8 mouse cellular contexts compared by ENCODE assay signal in the genomic region with DNA sequence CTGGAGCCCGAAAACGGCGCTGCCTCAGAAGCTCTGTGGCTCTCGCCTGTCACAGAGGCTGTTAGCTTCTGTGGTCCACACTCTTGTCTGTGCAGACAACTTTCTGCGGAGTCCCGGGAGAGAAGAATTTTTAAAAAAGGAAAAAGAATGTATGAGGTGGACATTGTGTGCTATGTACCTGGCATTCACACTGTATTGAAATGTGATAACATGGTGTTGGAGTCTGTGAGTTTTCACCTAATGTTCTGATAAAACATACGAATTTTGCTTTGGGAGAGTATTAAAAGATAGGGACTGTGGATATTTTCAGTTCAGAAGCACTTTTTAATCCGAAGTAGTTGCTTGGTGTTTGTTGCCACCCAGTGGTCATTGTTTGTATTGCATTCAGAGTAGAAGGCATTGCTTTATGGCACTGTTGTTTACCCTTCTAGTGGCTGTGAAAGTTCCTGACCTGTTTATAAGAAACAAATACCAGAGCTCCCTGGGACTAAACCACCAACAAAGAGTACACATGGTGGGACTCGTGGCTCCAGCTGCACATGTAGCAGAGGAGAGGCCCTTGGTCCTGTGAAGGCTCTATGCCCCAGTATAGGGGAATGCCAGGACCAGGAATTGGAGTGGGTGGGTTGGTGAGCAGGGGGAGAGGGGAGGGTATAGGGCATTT. TPM values are rescaled to one million over a fixed set of nuclear protein-coding genes. Genes with fewer than 3 reads are reported as not detected.
A peak's percentile ranks its signal among the peaks of the same experiment; 100 is the strongest.
DNase-seq lines count a peak whose midpoint lies in the region; ATAC-seq and TF ChIP-seq lines count a peak whose summit lies in the region.

No protein-coding gene starts in this region.

- no peak overlapping the region for H3K27ac ChIP-seq in heart, adult 2 months
- no peak overlapping the region for H3K27ac ChIP-seq in heart, embryonic 12.5 days (ENCODE audit: poor library complexity, severe bottlenecking)
- no peak overlapping the region for H3K27ac ChIP-seq in embryonic facial prominence, embryonic 10.5 days (replicated peaks)
- H3K27ac ChIP-seq in hindbrain, embryonic 14.5 days = no peak overlapping the region
- no peak overlapping the region for H3K27ac ChIP-seq in midbrain, embryonic 11.5 days (ENCODE audit: low read depth, low read length)

- TF ChIP-seq CTCF in heart, adult 2 months (IDR thresholded peaks at IDR 0.05) = peak; percentile 93

- no peak for TF ChIP-seq EP300 in heart, adult 2 months (IDR thresholded peaks at IDR 0.05; ENCODE audit: insufficient read depth, low read depth, low read length)

- no peak overlapping the region for H3K4me3 ChIP-seq in heart, adult 2 months
- H3K4me3 ChIP-seq in heart, embryonic 12.5 days = no peak overlapping the region
- no peak overlapping the region for H3K4me3 ChIP-seq in embryonic facial prominence, embryonic 10.5 days
- no peak overlapping the region for H3K4me3 ChIP-seq in hindbrain, embryonic 14.5 days (replicated peaks; ENCODE audit: low read length)
- no peak overlapping the region for H3K4me3 ChIP-seq in midbrain, embryonic 11.5 days (ENCODE audit: low read depth, low read length)

- no peaks in the 10 kb centered on the region for H3K36me3 ChIP-seq in heart, adult 2 months (ENCODE audit: control insufficient read depth, insufficient read depth, low read length)
- H3K36me3 ChIP-seq in heart, embryonic 12.5 days = no peaks in the 10 kb centered on the region
- H3K36me3 ChIP-seq in embryonic facial prominence, embryonic 10.5 days (replicated peaks) = no peaks in the 10 kb centered on the region
- H3K36me3 ChIP-seq in hindbrain, embryonic 14.5 days (replicated peaks; ENCODE audit: control insufficient read depth, insufficient read depth) = no peaks in the 10 kb centered on the region
- H3K36me3 ChIP-seq in midbrain, embryonic 11.5 days (ENCODE audit: control insufficient read depth, insufficient read depth, low read length) = no peaks in the 10 kb centered on the region

- H3K27me3 ChIP-seq in heart, adult 2 months (ENCODE audit: control insufficient read depth, insufficient read depth, low read length) = no peaks in the 10 kb centered on the region
- H3K27me3 ChIP-seq in heart, embryonic 12.5 days (replicated peaks) = no peaks in the 10 kb centered on the region
- no peaks in the 10 kb centered on the region for H3K27me3 ChIP-seq in embryonic facial prominence, embryonic 10.5 days (replicated peaks; ENCODE audit: low read depth, poor library complexity, severe bottlenecking)
- no peaks in the 10 kb centered on the region for H3K27me3 ChIP-seq in hindbrain, embryonic 14.5 days (ENCODE audit: control insufficient read depth, insufficient read depth, low read length)
- H3K27me3 ChIP-seq in midbrain, embryonic 11.5 days (ENCODE audit: control insufficient read depth, insufficient read depth, low read length) = no peaks in the 10 kb centered on the region

- no peak overlapping the region for H3K4me2 ChIP-seq in heart, embryonic 12.5 days
- H3K4me2 ChIP-seq in hindbrain, embryonic 14.5 days (replicated peaks) = no peak overlapping the region
- no peak overlapping the region for H3K4me2 ChIP-seq in midbrain, embryonic 11.5 days

- no peak for ATAC-seq in heart, embryonic 12.5 days (ENCODE audit: insufficient number of reproducible peaks, low FRiP score)
- ATAC-seq in hindbrain, embryonic 14.5 days (ENCODE audit: low FRiP score) = peak; percentile 51; the same call in 1 of the 2 replicates
- peak; percentile 64 for ATAC-seq in midbrain, embryonic 11.5 days (ENCODE audit: low FRiP score)

- WGBS in heart, adult 2 months = 56% methylated on average over 9 of the region's 9 CpGs
- WGBS in heart, embryonic 12.5 days = 57% methylated on average over 9 of the region's 9 CpGs
- WGBS in embryonic facial prominence, embryonic 10.5 days = 63% methylated on average over 9 of the region's 9 CpGs
- 61% methylated on average over 9 of the region's 9 CpGs for WGBS in hindbrain, embryonic 14.5 days
- WGBS in midbrain, embryonic 11.5 days = 65% methylated on average over 9 of the region's 9 CpGs

- H3K4me1 ChIP-seq in heart, adult 2 months (ENCODE audit: control insufficient read depth, insufficient read depth, low read length) = no peaks in the 10 kb centered on the region
- H3K4me1 ChIP-seq in heart, embryonic 12.5 days (replicated peaks) = no peaks in the 10 kb centered on the region
- peaks cover 6% of the 10 kb centered on the region; the same call in 1 of the 2 replicates for H3K4me1 ChIP-seq in embryonic facial prominence, embryonic 10.5 days
- H3K4me1 ChIP-seq in hindbrain, embryonic 14.5 days (replicated peaks; ENCODE audit: control insufficient read depth, insufficient read depth, low read length) = no peaks in the 10 kb centered on the region
- no peaks in the 10 kb centered on the region for H3K4me1 ChIP-seq in midbrain, embryonic 11.5 days (ENCODE audit: control insufficient read depth, insufficient read depth, low read length)

- no peak for TF ChIP-seq POLR2A in heart, adult 2 months (IDR thresholded peaks at IDR 0.05; ENCODE audit: insufficient read depth, low read depth, low read length)

- H3K9me3 ChIP-seq in heart, embryonic 12.5 days (replicated peaks) = no peaks in the 10 kb centered on the region
- H3K9me3 ChIP-seq in embryonic facial prominence, embryonic 10.5 days = no peaks in the 10 kb centered on the region
- no peaks in the 10 kb centered on the region for H3K9me3 ChIP-seq in hindbrain, embryonic 14.5 days (ENCODE audit: control insufficient read depth, low read length)
- H3K9me3 ChIP-seq in midbrain, embryonic 11.5 days (ENCODE audit: control insufficient read depth, low read length) = no peaks in the 10 kb centered on the region

- no peaks in the 10 kb centered on the region for H3K79me2 ChIP-seq in heart, adult 2 months (replicated peaks; ENCODE audit: control insufficient read depth, insufficient read depth, low read length)

- peak in 1 of 2 experiments; percentile 32 for DNase-seq in heart, adult 2 months
- peak; percentile 34 for DNase-seq in adrenal gland, adult 8-10 months
- peak; percentile 42 for DNase-seq in embryonic facial prominence, embryonic 10.5 days (ENCODE audit: low spot score)
- peak; percentile 94 for DNase-seq in hindbrain, embryonic 14.5 days (ENCODE audit: low spot score)
- DNase-seq in layer of hippocampus, postnatal 14 days (ENCODE audit: low spot score in 2 of 2) = peak; percentile 56 to 89
- peak; percentile 98 for DNase-seq in midbrain, embryonic 11.5 days (ENCODE audit: low spot score, missing footprints)
- peak; percentile 7 for DNase-seq in spleen, adult 12 weeks (ENCODE audit: low spot score)

- H3K9ac ChIP-seq in heart, adult 2 months (ENCODE audit: low read depth, low read length) = no peak overlapping the region
- no peak overlapping the region for H3K9ac ChIP-seq in heart, embryonic 12.5 days
- H3K9ac ChIP-seq in hindbrain, embryonic 14.5 days = no peak overlapping the region
- no peak overlapping the region for H3K9ac ChIP-seq in midbrain, embryonic 11.5 days (ENCODE audit: low read length)

- intact Hi-C loops in heart, adult 2 months (cut with DNase I) = loop anchor here (1.0 to 5.0 kb wide), 3 partner anchors 150 to 925 kb away; no protein-coding TSS in a partner anchor

RNA-seq across cellular contexts. Expression of gene Sdccag8, which starts 47.7 kb away (rescaled TPM):
- 1 to 10 TPM; 3.5 to 4.6 TPM for total RNA-seq in heart, adult 2 months (2021)
- 2.6 and 4.1 TPM in 2 replicates for polyA plus RNA-seq in heart, adult 2 months (2012; rRNA removed)
- polyA plus RNA-seq in heart, embryonic 12.5 days (2016; fragmentation: Nextera tagmentation; extraction: Ambion mirVana) = 9.0 and 10.0 TPM in 2 replicates
- total RNA-seq in adrenal gland, adult 8-10 months (2022) = 10 to 100 TPM in 3 of 4 experiments, 1 to 10 TPM in 1; 9.7 to 20.9 (median 12.7) TPM
- polyA plus RNA-seq in embryonic facial prominence, embryonic 10.5 days (2016; fragmentation: Nextera tagmentation; extraction: Ambion mirVana) = 14.6 and 15.6 TPM in 2 replicates
- polyA plus RNA-seq in hindbrain, embryonic 14.5 days (2014; fragmentation: Nextera tagmentation; extraction: Ambion mirVana) = 22.5 and 25.2 TPM in 2 replicates
- 10 to 100 TPM; 11.0 to 13.8 TPM for total RNA-seq in layer of hippocampus, postnatal 14 days (2021)
- 29.4 and 30.1 TPM in 2 replicates for polyA plus RNA-seq in midbrain, embryonic 11.5 days (2014; fragmentation: Nextera tagmentation; extraction: Ambion mirVana)

RNA-seq across cellular contexts. Expression of gene Cep170, which starts 48.2 kb away (rescaled TPM):
- total RNA-seq in heart, adult 2 months (2021) = 10 to 100 TPM; 17.8 to 22.9 TPM
- polyA plus RNA-seq in heart, adult 2 months (2012; rRNA removed) = 5.8 and 9.5 TPM in 2 replicates
- 29.6 and 33.1 TPM in 2 replicates for polyA plus RNA-seq in heart, embryonic 12.5 days (2016; fragmentation: Nextera tagmentation; extraction: Ambion mirVana)
- total RNA-seq in adrenal gland, adult 8-10 months (2022) = 10 to 100 TPM; 27.4 to 44.4 (median 37.9) TPM
- polyA plus RNA-seq in embryonic facial prominence, embryonic 10.5 days (2016; fragmentation: Nextera tagmentation; extraction: Ambion mirVana) = 34.3 and 34.9 TPM in 2 replicates
- polyA plus RNA-seq in hindbrain, embryonic 14.5 days (2014; fragmentation: Nextera tagmentation; extraction: Ambion mirVana) = 135 and 136 TPM in 2 replicates
- total RNA-seq in layer of hippocampus, postnatal 14 days (2021) = 100 to 1,000 TPM; 115 to 139 TPM
- polyA plus RNA-seq in midbrain, embryonic 11.5 days (2014; fragmentation: Nextera tagmentation; extraction: Ambion mirVana) = 69.2 and 80.3 TPM in 2 replicates
